Mouse (Mus musculus): Measurements from ENCODE around the gene Gxylt1. TPM values are rescaled to one million over a fixed set of nuclear protein-coding genes. Genes with fewer than 3 reads are reported as not detected.

The Gxylt1 gene
- polyA plus RNA-seq (2012; rRNA removed; ENCODE audit: low replicate concordance): 1.7 and 2.9 TPM in 2 replicates

DNA sequence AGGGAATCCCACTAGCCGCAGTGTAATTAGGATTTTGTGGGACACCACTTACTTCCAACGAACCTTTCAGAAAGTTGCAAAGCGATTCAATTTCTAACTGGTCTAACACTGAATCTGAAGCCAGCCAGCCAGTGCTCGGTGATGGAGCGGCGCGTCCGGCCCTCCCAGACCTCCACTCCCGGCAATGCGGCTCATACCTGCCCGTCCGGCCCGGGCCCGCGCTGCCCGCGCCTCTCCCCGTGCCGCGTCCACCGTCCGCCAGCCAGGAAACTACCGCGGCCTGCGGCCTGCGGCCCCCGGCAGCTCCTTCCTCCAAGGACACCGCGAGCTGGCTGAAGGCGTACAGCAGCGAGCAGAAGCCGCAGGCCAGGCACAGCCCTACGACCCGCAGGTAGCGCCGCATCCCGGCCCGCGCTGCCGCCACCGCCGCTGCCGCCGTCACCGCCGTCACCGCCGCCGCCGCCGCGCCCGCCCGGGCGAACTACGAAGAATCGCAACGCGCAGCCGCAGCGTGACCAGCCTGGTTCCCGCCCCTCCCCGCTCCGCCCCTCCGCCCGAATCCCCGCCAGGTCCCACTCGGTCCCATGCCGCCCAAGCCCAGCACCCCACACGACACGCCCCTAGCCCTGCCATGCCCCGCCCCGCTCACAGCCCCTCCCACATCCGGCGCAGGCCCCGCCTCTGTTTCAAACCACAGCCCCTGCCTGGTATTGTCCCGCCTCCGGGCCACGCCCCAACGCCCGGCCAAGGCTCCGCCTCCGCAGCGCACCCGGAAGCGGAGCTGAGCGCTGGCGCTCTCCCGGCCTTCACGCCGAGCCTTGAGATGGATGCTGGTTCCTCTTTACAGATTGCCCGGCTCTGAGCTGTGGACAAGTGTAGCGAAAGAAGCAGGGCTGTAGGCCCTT, at the start of gene Gxylt1:
Gene Gxylt1 (minus strand): TSS at position 501 of the 905 bp plus-strand sequence.

Other genes starting within 250 kb of the Gxylt1 start
- gene Yaf2, start 61.8 kb upstream of the Gxylt1 start, polyA plus RNA-seq (2012; rRNA removed; ENCODE audit: low replicate concordance): 23.8 and 24.4 TPM in 2 replicates
- 19.9 and 24.4 TPM in 2 replicates for gene Zcrb1, start 123.2 kb upstream of the Gxylt1 start, polyA plus RNA-seq (2012; rRNA removed; ENCODE audit: low replicate concordance)
- gene Pphln1, start 123.2 kb upstream of the Gxylt1 start, polyA plus RNA-seq (2012; rRNA removed; ENCODE audit: low replicate concordance): 5.2 and 8.3 TPM in 2 replicates

Measured in mammary gland, adult 2 months (tissue).